Mouse (Mus musculus): ENCODE results near the gene Ankrd35.

Gene Ankrd35

GRCm38 (mm10) chr3:96715854-96716253, 45.9 kb downstream of the Ankrd35 start:
- no peak for TF ChIP-seq GATA4 (IDR thresholded peaks at IDR 0.05; ENCODE audit: insufficient replicate concordance, low read length)

GRCm38 (mm10) chr3:96719173-96719572, 49.2 kb downstream of the Ankrd35 start:
- TF ChIP-seq GATA4 (IDR thresholded peaks at IDR 0.05; ENCODE audit: insufficient replicate concordance, low read length) = no peak

GRCm38 (mm10) chr3:96727343-96727827, 57.5 kb downstream of the Ankrd35 start, which contains the start of the genes Polr3c and Rnf115:
TSS of gene Polr3c (minus strand) at chr3:96727628.
TSS of gene Rnf115 (plus strand) at chr3:96727664.
- TF ChIP-seq GATA4 (IDR thresholded peaks at IDR 0.05; ENCODE audit: insufficient replicate concordance, low read length) = peak; percentile 16; the same call in 1 of the 2 replicates

GRCm38 (mm10) chr3:96727828-96728633, 58.1 kb downstream of the Ankrd35 start:
- 0 out of 2 replicates have a peak, but pooled peaks have one; percentile 29 for TF ChIP-seq GATA4 (IDR thresholded peaks at IDR 0.05; ENCODE audit: insufficient replicate concordance, low read length)

- no peak for TF ChIP-seq GATA4 (IDR thresholded peaks at IDR 0.05; ENCODE audit: insufficient replicate concordance, low read length)
These were observed 58.9 kb downstream of the Ankrd35 start for GRCm38 (mm10) chr3:96728634-96729402.

- no peak for TF ChIP-seq GATA4 (IDR thresholded peaks at IDR 0.05; ENCODE audit: insufficient replicate concordance, low read length)
These were observed 59.5 kb downstream of the Ankrd35 start for GRCm38 (mm10) chr3:96729403-96729784.

GRCm38 (mm10) chr3:96730785-96731184, 60.9 kb downstream of the Ankrd35 start:
- no peak for TF ChIP-seq GATA4 (IDR thresholded peaks at IDR 0.05; ENCODE audit: insufficient replicate concordance, low read length)

- no peak for TF ChIP-seq GATA4 (IDR thresholded peaks at IDR 0.05; ENCODE audit: insufficient replicate concordance, low read length)
These were observed 64.1 kb downstream of the Ankrd35 start for GRCm38 (mm10) chr3:96733984-96734383.

GRCm38 (mm10) chr3:96735200-96735599, 65.3 kb downstream of the Ankrd35 start:
- no peak for TF ChIP-seq GATA4 (IDR thresholded peaks at IDR 0.05; ENCODE audit: insufficient replicate concordance, low read length)

GRCm38 (mm10) chr3:96737013-96737740, 67.2 kb downstream of the Ankrd35 start:
- no peak for TF ChIP-seq GATA4 (IDR thresholded peaks at IDR 0.05; ENCODE audit: insufficient replicate concordance, low read length)

GRCm38 (mm10) chr3:96737995-96738394, 68.1 kb downstream of the Ankrd35 start:
- no peak for TF ChIP-seq GATA4 (IDR thresholded peaks at IDR 0.05; ENCODE audit: insufficient replicate concordance, low read length)
